Mouse (Mus musculus) MEL (cell line): ENCODE data around the gene Atp6v1g2. TPM values are rescaled to one million over a fixed set of nuclear protein-coding genes. Genes with fewer than 3 reads are reported as not detected.

Experiments
- DNase-seq: peaks from one replicate; pipeline ENCODE4 v3.0.0; 2011; ENCODE audit warnings: low read depth, low spot score
- H3K27ac ChIP-seq: 2 replicates; pipeline ENCODE4 v1.5.1; 2012; ENCODE audit warnings: low read depth, mild to moderate bottlenecking, control low read depth, low read length, moderate library complexity; ENCODE audit not compliant: control insufficient read depth
- H3K27me3 ChIP-seq, 2 experiments: fragments of 150-350 bp in 1 of 2; sonication (generic) in 1 of 2; 2 replicates each; pipeline ENCODE4 v1.6.1; 2012; ENCODE audit warnings: low read length in 2 of 2, mild to moderate bottlenecking in 2 of 2, improper control_type of control experiment in 1 of 2, moderate library complexity in 1 of 2; ENCODE audit not compliant: insufficient read depth in 2 of 2, control insufficient read depth in 1 of 2
- H3K36me3 ChIP-seq, 2 experiments: 2 replicates each; pipeline ENCODE4 v1.6.1; 2012 to 2014; ENCODE audit warnings: low read length in 2 of 2, improper control_type of control experiment in 1 of 2, inconsistent platforms in 1 of 2, mild to moderate bottlenecking in 1 of 2; ENCODE audit not compliant: insufficient read depth in 2 of 2, control insufficient read depth in 1 of 2
- H3K4me1 ChIP-seq, 2 experiments: fragments of 150-350 bp in 1 of 2; sonication (generic) in 1 of 2; 2 replicates each; pipeline ENCODE4 v1.6.1; 2012; ENCODE audit warnings: low read length in 2 of 2, improper control_type of control experiment in 1 of 2, mild to moderate bottlenecking in 1 of 2; ENCODE audit not compliant: insufficient read depth in 2 of 2, control insufficient read depth in 1 of 2
- H3K4me3 ChIP-seq, 2 experiments: fragments of 150-350 bp in 1 of 2; sonication (generic) in 1 of 2; 2 replicates each; pipeline ENCODE4 v1.5.1; 2012; ENCODE audit warnings: low read depth in 2 of 2, low read length in 2 of 2, mild to moderate bottlenecking in 2 of 2, moderate library complexity in 2 of 2, control low read depth in 1 of 2, improper control_type of control experiment in 1 of 2; ENCODE audit not compliant: control insufficient read depth in 1 of 2, insufficient read depth in 1 of 2
- H3K79me2 ChIP-seq: 2 replicates; pipeline ENCODE4 v1.6.1; 2012; ENCODE audit warnings: mild to moderate bottlenecking, low read length, moderate library complexity; ENCODE audit not compliant: control insufficient read depth, poor library complexity, insufficient read depth
- H3K9ac ChIP-seq: 2 replicates; pipeline ENCODE4 v1.6.1; 2012; ENCODE audit warnings: low read depth, mild to moderate bottlenecking, control low read depth, low read length, moderate library complexity; ENCODE audit not compliant: control insufficient read depth, poor library complexity, severe bottlenecking
- H3K9me3 ChIP-seq: fragments of 150-350 bp; sonication (generic); replicated peaks from 2 replicates; pipeline ENCODE4 v1.6.1; 2012; ENCODE audit warnings: mild to moderate bottlenecking, low read length, improper control_type of control experiment, moderate library complexity; ENCODE audit not compliant: insufficient read depth
- ELF1 ChIP-seq: IDR thresholded peaks from 2 replicates; pipeline ENCODE4 v1.6.1; 2014; ENCODE audit warnings: low read depth, mild to moderate bottlenecking, inconsistent platforms, low read length, improper control_type of control experiment, moderate library complexity
- EP300 ChIP-seq, 2 experiments: IDR thresholded peaks; 2 replicates each; pipeline ENCODE4 v1.6.1; 2011; ENCODE audit warnings: improper control_type of control experiment in 2 of 2, low read length in 2 of 2, low read depth in 1 of 2, mild to moderate bottlenecking in 1 of 2
- ETS1 ChIP-seq: IDR thresholded peaks from 2 replicates; pipeline ENCODE4 v1.6.1; 2012; ENCODE audit warnings: low read depth, mild to moderate bottlenecking, inconsistent platforms, low read length, improper control_type of control experiment, moderate library complexity
- GATA1 ChIP-seq: IDR thresholded peaks from 2 replicates; pipeline ENCODE4 v1.6.1; 2011; ENCODE audit warnings: low read depth, low read length, improper control_type of control experiment
- HCFC1 ChIP-seq: IDR thresholded peaks from 2 replicates; pipeline ENCODE4 v1.6.1; 2012; ENCODE audit warnings: low read depth, mild to moderate bottlenecking, inconsistent platforms, low read length, improper control_type of control experiment, moderate library complexity
- KAT2A ChIP-seq: conservative IDR thresholded peaks from 2 replicates; pipeline ENCODE4 v1.6.1; 2012; ENCODE audit warnings: low read depth, low read length, improper control_type of control experiment, inconsistent platforms
- MXI1 ChIP-seq: IDR thresholded peaks from 2 replicates; pipeline ENCODE4 v1.6.1; 2011; ENCODE audit warnings: mild to moderate bottlenecking, low read depth, low read length, improper control_type of control experiment
- MYB ChIP-seq: IDR thresholded peaks from 2 replicates; pipeline ENCODE4 v1.6.1; 2011; ENCODE audit warnings: mild to moderate bottlenecking, low read depth, low read length, improper control_type of control experiment
- NELFE ChIP-seq: IDR thresholded peaks from 2 replicates; pipeline ENCODE4 v1.6.1; 2011; ENCODE audit warnings: low read depth, low read length, improper control_type of control experiment
- POLR2A ChIP-seq, 2 experiments: IDR thresholded peaks; 2 replicates each; pipeline ENCODE4 v1.6.1; 2011 to 2012; ENCODE audit warnings: low read length in 2 of 2, mild to moderate bottlenecking in 2 of 2, control low read depth in 1 of 2, improper control_type of control experiment in 1 of 2, low read depth in 1 of 2, moderate library complexity in 1 of 2; ENCODE audit not compliant: control insufficient read depth in 1 of 2, insufficient read depth in 1 of 2, poor library complexity in 1 of 2
- RCOR1 ChIP-seq: IDR thresholded peaks from 2 replicates; pipeline ENCODE4 v1.6.1; 2012; ENCODE audit warnings: low read depth, mild to moderate bottlenecking, inconsistent platforms, low read length, improper control_type of control experiment
- SIN3A ChIP-seq: IDR thresholded peaks from 2 replicates; pipeline ENCODE4 v1.6.1; 2012; ENCODE audit warnings: low read length, improper control_type of control experiment, inconsistent platforms
- TAL1 ChIP-seq: IDR thresholded peaks from 2 replicates; pipeline ENCODE4 v1.6.1; 2012; ENCODE audit warnings: mild to moderate bottlenecking, inconsistent platforms, low read length, moderate library complexity, mixed read lengths
- TBP ChIP-seq: IDR thresholded peaks from 2 replicates; pipeline ENCODE4 v1.8.0; 2011; ENCODE audit warnings: low read depth, low read length, improper control_type of control experiment
- TCF12 ChIP-seq: IDR thresholded peaks from 2 replicates; pipeline ENCODE4 v1.6.1; 2014; ENCODE audit warnings: low read depth, mild to moderate bottlenecking, inconsistent platforms, low read length, improper control_type of control experiment, moderate library complexity
- USF1 ChIP-seq: IDR thresholded peaks from 2 replicates; pipeline ENCODE4 v1.6.1; 2014; ENCODE audit warnings: low read depth, mild to moderate bottlenecking, inconsistent platforms, low read length, improper control_type of control experiment, moderate library complexity
- ZKSCAN1 ChIP-seq: IDR thresholded peaks from 2 replicates; pipeline ENCODE4 v1.6.1; 2012; ENCODE audit warnings: low read depth, mild to moderate bottlenecking, inconsistent platforms, low read length, improper control_type of control experiment, moderate library complexity
- ZMIZ1 ChIP-seq: IDR thresholded peaks from 2 replicates; pipeline ENCODE4 v1.6.1; 2012; ENCODE audit warnings: low read depth, mild to moderate bottlenecking, inconsistent platforms, low read length, improper control_type of control experiment, moderate library complexity
- polyA plus RNA-seq, 2 experiments: library from polyadenylated mRNA; stranded (reverse) in 1 of 2; unstranded in 1 of 2; fragments of >175 nt in 1 of 2; fragments of >200 nt in 1 of 2; gene quantifications; 2 replicates each; pipeline versions ENCODE4 v1.2.1 to v1.2.4; 2012; ENCODE audit warnings: low replicate concordance in 2 of 2, low read depth in 1 of 2; ENCODE audit not compliant: insufficient read length in 2 of 2, insufficient read depth in 1 of 2, missing spikeins in 1 of 2
- total RNA-seq: library from RNA; depleted of rRNA; stranded (reverse); fragments of 300-350 nt; gene quantifications from 2 replicates; pipeline ENCODE4 v1.2.3, GENCODE M21; 2012

Gene Atp6v1g2
- total and polyA plus RNA-seq, 3 experiments: 0.46 to 4.7 TPM; not detected in 1

DNA sequence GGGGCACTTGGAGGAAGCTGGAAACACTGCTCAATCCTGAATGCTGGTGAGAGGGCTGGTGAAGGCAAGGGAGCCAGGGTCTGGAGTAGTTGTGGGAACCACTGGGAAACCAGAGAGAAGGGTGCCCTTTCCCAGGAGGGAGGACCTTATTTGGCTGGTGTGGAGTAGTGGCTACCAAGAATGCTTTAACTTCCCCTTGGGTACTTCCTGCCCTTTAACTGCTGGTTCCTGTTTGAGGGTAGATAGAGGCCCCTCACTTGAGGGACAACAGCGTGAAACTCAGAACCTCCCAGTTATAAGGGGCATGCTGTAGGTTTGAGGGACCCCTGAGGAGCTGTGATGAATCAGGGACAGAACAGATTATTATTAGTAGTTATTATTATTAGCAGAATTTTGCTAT, 44.3 kb upstream of the Atp6v1g2 start:
- peak overlapping the region; percentile 53 for H3K9ac ChIP-seq
- no peaks in the 10 kb centered on the region for H3K9me3 ChIP-seq
- peak overlapping the region; percentile 89 for H3K27ac ChIP-seq
- TF ChIP-seq POLR2A (IDR thresholded peaks at IDR 0.05; ENCODE audit: control insufficient read depth in 1 of 2, insufficient read depth in 1 of 2, low read depth in 1 of 2, low read length in 2 of 2, poor library complexity in 1 of 2) (peak; percentile 37 to 62; a peak in 2 of 4 replicates), MXI1 (0 out of 2 replicates have a peak, but pooled peaks have one; percentile 23), TBP (peak; percentile 78), MYB (peak; percentile 63; the same call in 1 of the 2 replicates), KAT2A (no peak), ETS1 (peak; percentile 39; the same call in 1 of the 2 replicates), SIN3A (peak; percentile 46; the same call in 1 of the 2 replicates), TCF12 (peak; percentile 62), TAL1 (peak; percentile 63), ELF1 (peak; percentile 60; the same call in 1 of the 2 replicates), USF1 (no peak), EP300 (IDR thresholded peaks at IDR 0.05; ENCODE audit: low read depth in 1 of 2, low read length in 2 of 2) (peak; percentile 68 to 79), GATA1 (peak; percentile 43; the same call in 1 of the 2 replicates), NELFE (peak; percentile 46; the same call in 1 of the 2 replicates), HCFC1 (peak; percentile 53; the same call in 1 of the 2 replicates), ZMIZ1 (no peak)
- peak; percentile 82 for DNase-seq
- H3K79me2 ChIP-seq: no peaks in the 10 kb centered on the region
- H3K36me3 ChIP-seq: peaks cover 0 to 41% of the 10 kb centered on the region in 2 experiments; a peak in 2 of 4 replicates
- H3K27me3 ChIP-seq: no peaks in the 10 kb centered on the region
- H3K4me1 ChIP-seq: peaks cover 20 to 55% of the 10 kb centered on the region in 2 experiments
- H3K4me3 ChIP-seq: peak overlapping the region in 1 of 2 experiments; percentile 42; a peak in 3 of 4 replicates

DNA sequence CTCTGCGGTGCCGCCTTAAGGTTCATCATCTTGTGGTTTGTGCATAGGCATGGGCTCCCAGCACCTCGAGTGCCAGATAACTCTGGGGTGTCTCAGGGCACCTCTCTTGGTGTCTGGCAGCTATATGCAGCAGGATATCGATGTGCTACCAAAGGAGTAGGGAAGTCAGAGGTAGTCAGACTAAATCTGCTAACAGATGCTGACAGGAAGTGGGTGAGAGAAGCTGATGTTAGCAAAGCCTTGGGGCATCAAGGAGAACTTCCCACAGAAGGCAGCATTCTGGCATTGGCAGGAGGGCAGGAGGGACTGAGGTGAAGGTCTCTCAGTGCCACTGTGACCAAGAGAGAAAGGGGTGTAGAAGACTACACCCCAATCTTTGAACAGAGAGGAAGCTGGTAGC, 43.4 kb upstream of the Atp6v1g2 start:
- Histone ChIP-seq H3K27me3 (no peaks in the 10 kb centered on the region), H3K9me3 (no peaks in the 10 kb centered on the region), H3K4me1 (peaks cover 20 to 52% of the 10 kb centered on the region in 2 experiments), H3K9ac (peak overlapping the region; percentile 53), H3K36me3 (peaks cover 0 to 39% of the 10 kb centered on the region in 2 experiments; a peak in 2 of 4 replicates), H3K4me3 (peak overlapping the region; percentile 20 to 42; a peak in 3 of 4 replicates), H3K27ac (peak overlapping the region; percentile 89), H3K79me2 (no peaks in the 10 kb centered on the region)
- peak; percentile 60 to 66 for TF ChIP-seq EP300 (IDR thresholded peaks at IDR 0.05; ENCODE audit: low read depth in 1 of 2, low read length in 2 of 2)
- no peak for TF ChIP-seq TCF12
- TF ChIP-seq ZMIZ1: 0 out of 2 replicates have a peak, but pooled peaks have one; percentile 7
- no peak for TF ChIP-seq KAT2A
- no peak for TF ChIP-seq ZKSCAN1
- TF ChIP-seq ELF1: 0 out of 2 replicates have a peak, but pooled peaks have one; percentile 22
- peak; percentile 62; the same call in 1 of the 2 replicates for TF ChIP-seq SIN3A
- TF ChIP-seq MXI1: no peak
- peak; percentile 28; the same call in 1 of the 2 replicates for TF ChIP-seq ETS1
- peak; percentile 42; the same call in 1 of the 2 replicates for TF ChIP-seq NELFE
- peak; percentile 26; the same call in 1 of the 2 replicates for TF ChIP-seq GATA1
- TF ChIP-seq TAL1: peak; percentile 51
- TF ChIP-seq RCOR1: peak; percentile 56; the same call in 1 of the 2 replicates
- DNase-seq: peak; percentile 72
